Comparison of ENCODE assay signal across 17 mouse cellular contexts in the genomic region with DNA sequence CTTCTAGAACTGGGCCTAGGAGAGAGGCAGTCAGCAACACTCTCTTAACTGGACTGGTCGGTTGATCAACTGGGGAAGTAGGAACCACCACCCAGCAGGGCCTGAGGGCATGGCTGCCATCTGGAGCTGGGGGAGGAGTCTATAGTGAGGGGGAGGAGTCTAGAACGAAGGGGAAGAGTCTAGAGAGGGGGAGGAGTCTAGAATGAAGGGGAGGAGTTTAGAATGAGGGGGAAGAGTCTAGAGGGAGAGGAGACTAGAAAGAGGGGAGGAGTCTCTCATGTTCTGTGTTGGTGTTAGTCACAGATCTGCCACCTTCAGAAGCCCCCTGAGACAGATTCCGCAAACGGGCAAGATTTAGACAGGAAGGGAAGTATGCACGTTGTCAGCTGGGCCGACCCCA. TPM values are rescaled to one million over a fixed set of nuclear protein-coding genes. Genes with fewer than 3 reads are reported as not detected.
DNase-seq lines count a peak whose midpoint lies in the region; ATAC-seq and TF ChIP-seq lines count a peak whose summit lies in the region.
"Had no signal": no experiment of that assay in that cellular context is flagged by ENCODE, and none has a peak within 500 bp of the region (broad histone marks: within the 10 kb centered on the region; RNA-seq: fewer than 3 reads in every experiment).

No protein-coding gene starts in this region.

- H3K36me3 ChIP-seq in heart, embryonic 16.5 days (ENCODE audit: control insufficient read depth, insufficient read depth) = no peaks in the 10 kb centered on the region
- H3K36me3 ChIP-seq in heart, adult 2 months (ENCODE audit: control insufficient read depth, insufficient read depth, low read length) = no peaks in the 10 kb centered on the region
- H3K36me3 ChIP-seq: heart, embryonic 13.5 days; hindbrain, embryonic 12.5 days had no signal

- H3K9ac ChIP-seq in heart, embryonic 16.5 days (ENCODE audit: low read length) = no peak overlapping the region
- no peak overlapping the region for H3K9ac ChIP-seq in heart, adult 2 months (ENCODE audit: low read depth, low read length)
- H3K9ac ChIP-seq: heart, embryonic 13.5 days; hindbrain, embryonic 12.5 days had no signal

- H3K4me1 ChIP-seq in heart, embryonic 16.5 days (ENCODE audit: control insufficient read depth, insufficient read depth, low read length) = peaks cover 6% of the 10 kb centered on the region; the same call in 1 of the 2 replicates
- H3K4me1 ChIP-seq in heart, adult 2 months (ENCODE audit: control insufficient read depth, insufficient read depth, low read length) = no peaks in the 10 kb centered on the region

- 71% methylated on average over 6 of the region's 6 CpGs for WGBS in heart, embryonic 16.5 days
- 54% methylated on average over 6 of the region's 6 CpGs for WGBS in heart, adult 2 months

- no peak overlapping the region for H3K27ac ChIP-seq in heart, embryonic 16.5 days (ENCODE audit: low read length)
- no peak overlapping the region for H3K27ac ChIP-seq in heart, adult 2 months
- H3K27ac ChIP-seq: heart, embryonic 13.5 days; hindbrain, embryonic 12.5 days had no signal

- no peaks in the 10 kb centered on the region for H3K9me3 ChIP-seq in heart, embryonic 16.5 days (replicated peaks; ENCODE audit: control insufficient read depth, low read length)
- H3K9me3 ChIP-seq: heart, embryonic 13.5 days; hindbrain, embryonic 12.5 days had no signal

- TF ChIP-seq CTCF in heart, adult 2 months (IDR thresholded peaks at IDR 0.05) = no peak

- TF ChIP-seq EP300 in heart, adult 2 months (IDR thresholded peaks at IDR 0.05; ENCODE audit: insufficient read depth, low read depth, low read length) = no peak

- no peak for TF ChIP-seq POLR2A in heart, adult 2 months (IDR thresholded peaks at IDR 0.05; ENCODE audit: insufficient read depth, low read depth, low read length)

- H3K27me3 ChIP-seq in heart, embryonic 16.5 days (ENCODE audit: control insufficient read depth, insufficient read depth, low read length) = peaks cover 16% of the 10 kb centered on the region; the same call in 1 of the 2 replicates
- H3K27me3 ChIP-seq in heart, adult 2 months (ENCODE audit: control insufficient read depth, insufficient read depth, low read length) = no peaks in the 10 kb centered on the region

- no peak overlapping the region for H3K4me3 ChIP-seq in heart, embryonic 16.5 days (ENCODE audit: low read length)
- no peak overlapping the region for H3K4me3 ChIP-seq in heart, adult 2 months
- H3K4me3 ChIP-seq: heart, embryonic 13.5 days; hindbrain, embryonic 12.5 days; myocyte had no signal

- DNase-seq in heart, adult 2 months = no peak
- DNase-seq in NIH3T3 (ENCODE audit: low read depth) (peak; percentile 18), liver (peak; percentile 33)
- no peak for DNase-seq in heart, adult 11 months
- DNase-seq in adrenal gland, postnatal 10 days = no peak
- DNase-seq in spleen, adult 18-20 months = no peak
- DNase-seq: adrenal gland, postnatal 36 days; gastrocnemius, postnatal 25 days; kidney, adult 11 months; kidney, postnatal 36 days; thymus, postnatal 36 days had no signal

- intact Hi-C loops in heart, adult 2 months (cut with DNase I) = no loop called here

- 0 out of 2 replicates have a peak, but pooled peaks have one; percentile 23 for ATAC-seq in heart, embryonic 16.5 days (replicated peaks; ENCODE audit: extremely low read depth, insufficient read depth, low FRiP score)
- peak; percentile 73 for ATAC-seq in megakaryocyte-erythroid progenitor cell, adult 5-6 weeks (replicated peaks; ENCODE audit: low FRiP score, low TSS enrichment, poor library complexity, severe bottlenecking)

- H3K4me2 ChIP-seq in heart, embryonic 16.5 days (ENCODE audit: low read depth, low read length) = no peak overlapping the region
- H3K4me2 ChIP-seq: heart, embryonic 13.5 days; hindbrain, embryonic 12.5 days; midbrain, embryonic 11.5 days had no signal

- no peaks in the 10 kb centered on the region for H3K79me2 ChIP-seq in heart, adult 2 months (replicated peaks; ENCODE audit: control insufficient read depth, insufficient read depth, low read length)

RNA-seq across cellular contexts. Expression of a gene that starts 11.7 kb away (rescaled TPM):
- polyA plus RNA-seq in heart, embryonic 16.5 days (2015; fragmentation: Nextera tagmentation; extraction: Ambion mirVana) = 3.3 and 3.5 TPM in 2 replicates
- total RNA-seq in heart, adult 2 months (2021) = 1 to 10 TPM in 1 of 2 experiments, under 1 TPM in 1; 0.78 to 1.0 TPM
- polyA plus RNA-seq in heart, adult 2 months (2012; rRNA removed) = 1.3 and 1.7 TPM in 2 replicates
- 124 and 168 TPM in 2 replicates for total RNA-seq in megakaryocyte-erythroid progenitor cell, adult 5-6 weeks (2014; fragmentation: Nextera tagmentation)
- total RNA-seq in megakaryocyte-erythroid progenitor cell, adult 5-6 weeks (2017) = 87.7 and 112 TPM in 2 replicates
- 10 to 100 TPM; 22.1 to 23.9 TPM for total RNA-seq in adrenal gland, postnatal 10 days (2021)
- total RNA-seq: gastrocnemius, postnatal 25 days had no signal

RNA-seq across cellular contexts. Expression of a gene that starts 29.8 kb away (rescaled TPM):
- 1.0 and 2.4 TPM in 2 replicates for polyA plus RNA-seq in heart, embryonic 16.5 days (2015; fragmentation: Nextera tagmentation; extraction: Ambion mirVana)
- under 1 TPM; 0.65 to 0.89 TPM for total RNA-seq in heart, adult 2 months (2021)
- 0.70 and 0.78 TPM in 2 replicates for polyA plus RNA-seq in heart, adult 2 months (2012; rRNA removed)
- 22.4 and 22.6 TPM in 2 replicates for total RNA-seq in megakaryocyte-erythroid progenitor cell, adult 5-6 weeks (2014; fragmentation: Nextera tagmentation)
- total RNA-seq in megakaryocyte-erythroid progenitor cell, adult 5-6 weeks (2017) = 26.6 and 39.5 TPM in 2 replicates
- 1 to 10 TPM; 9.6 to 9.9 TPM for total RNA-seq in adrenal gland, postnatal 10 days (2021)

RNA-seq across cellular contexts. Expression of a gene that starts 30.0 kb away (rescaled TPM):
- 5.9 and 13.3 TPM in 2 replicates for polyA plus RNA-seq in heart, embryonic 16.5 days (2015; fragmentation: Nextera tagmentation; extraction: Ambion mirVana)
- total RNA-seq in heart, adult 2 months (2021) = 1 to 10 TPM; 1.6 to 2.0 TPM
- polyA plus RNA-seq in heart, adult 2 months (2012; rRNA removed) = 1.3 and 3.0 TPM in 2 replicates
- total RNA-seq in megakaryocyte-erythroid progenitor cell, adult 5-6 weeks (2014; fragmentation: Nextera tagmentation) = 33.2 and 37.0 TPM in 2 replicates
- 57.3 and 57.4 TPM in 2 replicates for total RNA-seq in megakaryocyte-erythroid progenitor cell, adult 5-6 weeks (2017)
- 1 to 10 TPM; 5.5 to 5.8 TPM for total RNA-seq in adrenal gland, postnatal 10 days (2021)
- polyA plus RNA-seq: myocyte had no signal

Comparison
In these comparisons a context has a peak if more than half of its experiments do, and no peak if none do; other contexts are left out.
1. DNase-seq: peak in NIH3T3 (single experiment) and liver (single experiment); none in heart, adult 2 months (0 of 2), heart, adult 11 months (single experiment), adrenal gland, postnatal 10 days (single experiment) and spleen, adult 18-20 months (0 of 2).
2. RNA of a gene that starts 11.7 kb away (total RNA-seq): 87.7 to 168 TPM in megakaryocyte-erythroid progenitor cell, adult 5-6 weeks and 22.1 to 23.9 TPM in adrenal gland, postnatal 10 days; 0.78 to 1.0 TPM in heart, adult 2 months; every median in the first group is over 10 times any median in the second.
3. RNA of a gene that starts 29.8 kb away (total RNA-seq): 22.4 to 39.5 TPM in megakaryocyte-erythroid progenitor cell, adult 5-6 weeks and 9.6 to 9.9 TPM in adrenal gland, postnatal 10 days; 0.65 to 0.89 TPM in heart, adult 2 months; every median in the first group is over 4 times any median in the second.
4. RNA of a gene that starts 30.0 kb away (total RNA-seq): 33.2 to 57.4 TPM in megakaryocyte-erythroid progenitor cell, adult 5-6 weeks; 5.5 to 5.8 TPM in adrenal gland, postnatal 10 days and 1.6 to 2.0 TPM in heart, adult 2 months; every median in the first group is over 4 times any median in the second.